Mouse (Mus musculus): Measurements from ENCODE around the gene Hemk1.

- no peak for TF ChIP-seq CTCF (IDR thresholded peaks at IDR 0.05; ENCODE audit: control insufficient read depth, insufficient read depth, insufficient read length)
- no peak for TF ChIP-seq USF1 (IDR thresholded peaks at IDR 0.05; ENCODE audit: low read depth)
- TF ChIP-seq CEBPB (IDR thresholded peaks at IDR 0.05; ENCODE audit: low read depth), result no peak
- no peak for TF ChIP-seq MAX (IDR thresholded peaks at IDR 0.05)
- TF ChIP-seq MYOD1 (IDR thresholded peaks at IDR 0.05; ENCODE audit: control insufficient read depth, insufficient read length, low read depth), result no peak
Measured at GRCm38 (mm10) chr9:107387708-107388107, 49.6 kb upstream of the Hemk1 start.

Measured in C2C12 (cell line).